Mouse (Mus musculus) kidney, adult 2 months (tissue): Measurements from ENCODE around the gene Leo1. TPM values are rescaled to one million over a fixed set of nuclear protein-coding genes. Genes with fewer than 3 reads are reported as not detected.
"Not testable (repeated sequence)": the region's sequence is repeated elsewhere in the genome, so short reads cannot be mapped to it uniquely, and the experiment has no call there.

Source experiments
- DNase-seq: peaks from one replicate; pipeline ENCODE4 v3.0.0; 2021
- H3K27ac ChIP-seq: fragments of 200-500 bp; 2 replicates; pipeline ENCODE4 v1.5.1; 2012; ENCODE audit warnings: low read depth, low read length, control low read depth, inconsistent platforms; ENCODE audit not compliant: insufficient read depth
- H3K27me3 ChIP-seq: fragments of 200-500 bp; replicated peaks from 2 replicates; pipeline ENCODE4 v1.6.1; 2012; ENCODE audit warnings: mild to moderate bottlenecking, moderate library complexity, low read length, inconsistent platforms; ENCODE audit not compliant: control insufficient read depth, insufficient read depth
- H3K36me3 ChIP-seq: fragments of 200-500 bp; 2 replicates; pipeline ENCODE4 v1.6.1; 2012; ENCODE audit warnings: mild to moderate bottlenecking, moderate library complexity, low read length, inconsistent platforms; ENCODE audit not compliant: control insufficient read depth, insufficient read depth
- H3K4me1 ChIP-seq: fragments of 200-500 bp; 2 replicates; pipeline ENCODE4 v1.6.1; 2011; ENCODE audit warnings: low read length; ENCODE audit not compliant: control insufficient read depth, insufficient read depth
- H3K4me3 ChIP-seq: fragments of 200-500 bp; 2 replicates; pipeline ENCODE4 v1.5.1; 2011; ENCODE audit warnings: mild to moderate bottlenecking, low read depth, low read length, control low read depth; ENCODE audit not compliant: insufficient read depth
- CTCF ChIP-seq: fragments of 200-500 bp; conservative IDR thresholded peaks from 2 replicates; pipeline ENCODE4 v1.5.1; 2011; ENCODE audit warnings: low read depth, mild to moderate bottlenecking, control low read depth, low read length, moderate library complexity, mixed read lengths; ENCODE audit not compliant: insufficient read depth, insufficient read length
- POLR2A ChIP-seq: fragments of 200-500 bp; IDR thresholded peaks from one replicate; pipeline ENCODE4 v1.6.1; 2011; ENCODE audit warnings: low read depth, low read length, control low read depth
- WGBS: fragments of 180-500 bp; shearing (Covaris S2); methylation state at CpG from one replicate; pipeline ENCODE4 v1.1.7; 2018; 5-methylcytosine and 5-hydroxymethylcytosine counted together
- polyA plus RNA-seq: library from polyadenylated mRNA; depleted of rRNA; stranded (reverse); fragments of >200 nt; gene quantifications from 2 replicates; pipeline ENCODE4 v1.2.3, GENCODE M21; 2012

Leo1 gene
- polyA plus RNA-seq, 1 experiment: 3.3 TPM

GRCm38 (mm10) chr9:75468297-75468696 is 27.0 kb downstream of the Leo1 start:
- Histone ChIP-seq H3K4me3 (no peak overlapping the region), H3K36me3 (no peaks in the 10 kb centered on the region), H3K27ac (no peak overlapping the region), H3K4me1 (no peaks in the 10 kb centered on the region), H3K27me3 (no peaks in the 10 kb centered on the region)
- 85% methylated on average over 14 of the region's 14 CpGs for WGBS
- TF ChIP-seq CTCF (no peak), POLR2A (no peak)
- DNase-seq: no peak

DNA sequence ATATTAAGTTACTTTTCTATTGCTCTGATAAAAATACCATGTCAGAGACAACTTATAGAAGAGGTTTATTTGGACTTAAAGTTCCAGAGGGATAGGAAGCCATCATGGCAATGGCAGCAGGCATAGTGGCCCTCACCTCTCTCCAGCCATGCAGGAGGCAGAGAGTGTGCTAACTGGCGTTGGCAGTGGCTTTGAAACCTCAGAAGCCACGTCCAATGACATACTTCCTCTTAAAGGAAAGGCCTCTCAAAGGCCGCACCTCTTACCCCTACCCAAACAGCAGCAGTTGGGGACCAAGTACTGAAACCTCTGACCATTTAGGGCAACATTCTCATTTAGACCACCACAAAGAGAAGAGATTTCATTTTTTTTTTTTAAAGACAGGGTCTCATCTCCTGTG is 35.9 kb downstream of the Leo1 start:
- no peak overlapping the region for H3K27ac ChIP-seq
- WGBS: 72% methylated on average over 3 of the region's 3 CpGs
- DNase-seq: no peak
- TF ChIP-seq POLR2A: no peak
- TF ChIP-seq CTCF: no peak
- H3K36me3 ChIP-seq: no peaks in the 10 kb centered on the region
- no peaks in the 10 kb centered on the region for H3K27me3 ChIP-seq
- H3K4me1 ChIP-seq: no peaks in the 10 kb centered on the region
- no peak overlapping the region for H3K4me3 ChIP-seq

DNA sequence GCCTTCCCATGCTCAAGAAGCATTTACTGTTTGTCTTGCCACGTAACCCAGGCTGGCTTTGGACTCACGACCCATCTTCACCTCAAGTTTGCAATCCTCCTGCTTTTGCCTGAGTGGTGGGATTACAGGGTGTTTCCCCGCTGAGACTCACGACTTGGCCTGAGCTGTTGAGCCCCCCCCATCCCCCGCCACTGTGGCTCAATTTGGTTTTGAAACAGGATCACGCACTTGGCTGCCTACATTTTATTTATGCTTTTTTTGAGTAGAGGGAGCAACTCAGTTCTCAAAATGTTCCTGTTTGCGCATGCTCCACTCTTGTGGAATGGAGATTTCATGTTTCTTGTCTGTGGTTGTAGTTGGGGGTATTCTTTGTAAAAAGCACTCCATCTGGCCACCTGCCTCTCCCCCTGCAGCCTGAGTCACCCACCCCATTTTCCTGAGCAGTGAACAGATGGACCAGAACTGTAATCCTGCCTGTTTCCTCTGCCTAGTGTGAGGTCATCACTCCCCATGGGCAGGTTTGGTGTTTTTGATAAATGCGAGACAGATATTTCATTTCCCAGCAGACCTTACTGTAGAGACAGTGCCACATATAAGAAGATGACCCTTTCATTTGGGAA is 37.9 kb downstream of the Leo1 start:
- Histone ChIP-seq H3K36me3 (no peaks in the 10 kb centered on the region), H3K4me1 (no peaks in the 10 kb centered on the region), H3K27ac (no peak overlapping the region), H3K4me3 (no peak overlapping the region), H3K27me3 (no peaks in the 10 kb centered on the region)
- no peak for DNase-seq
- no peak for TF ChIP-seq POLR2A
- TF ChIP-seq CTCF: no peak
- 66% methylated on average over 8 of the region's 8 CpGs for WGBS

- H3K27me3 ChIP-seq: no peaks in the 10 kb centered on the region
- TF ChIP-seq POLR2A: no peak
- TF ChIP-seq CTCF: no peak
- DNase-seq: no peak
- H3K4me3 ChIP-seq: no peak overlapping the region
- no peak overlapping the region for H3K27ac ChIP-seq
- no peaks in the 10 kb centered on the region for H3K36me3 ChIP-seq
- 91% methylated on average over 5 of the region's 5 CpGs for WGBS
- H3K4me1 ChIP-seq: no peaks in the 10 kb centered on the region
These were observed 39.3 kb downstream of the Leo1 start for GRCm38 (mm10) chr9:75480536-75481075.

GRCm38 (mm10) chr9:75485231-75485630 is 43.9 kb downstream of the Leo1 start:
- Histone ChIP-seq H3K4me1 (no peaks in the 10 kb centered on the region), H3K27ac (no peak overlapping the region), H3K4me3 (no peak overlapping the region), H3K27me3 (no peaks in the 10 kb centered on the region), H3K36me3 (no peaks in the 10 kb centered on the region)
- TF ChIP-seq POLR2A: no peak
- TF ChIP-seq CTCF: no peak
- no peak for DNase-seq
- WGBS: 87% methylated on average over 6 of the region's 6 CpGs

- H3K36me3 ChIP-seq, DNase-seq, H3K4me3 ChIP-seq, H3K27me3 ChIP-seq, H3K4me1 ChIP-seq, H3K27ac ChIP-seq: not testable (repeated sequence)
- 94% methylated on average over 7 of the region's 7 CpGs for WGBS
These were observed 46.9 kb downstream of the Leo1 start for GRCm38 (mm10) chr9:75488255-75488654.

- WGBS: 90% methylated on average over 9 of the region's 9 CpGs
- H3K27ac ChIP-seq: no peak overlapping the region
These were observed 53.2 kb downstream of the Leo1 start for GRCm38 (mm10) chr9:75494407-75495005.

More at GRCm38 (mm10) chr9:75494407-75495005, 53.2 kb downstream of the Leo1 start:
- no peak for DNase-seq
- TF ChIP-seq CTCF (no peak), POLR2A (no peak)
- Histone ChIP-seq H3K4me3 (no peak overlapping the region), H3K27me3 (no peaks in the 10 kb centered on the region), H3K4me1 (no peaks in the 10 kb centered on the region), H3K36me3 (peaks cover 3% of the 10 kb centered on the region)
